Mouse (Mus musculus) forebrain, embryonic 16.5 days (tissue): ENCODE data around the gene Tango2. TPM values are rescaled to one million over a fixed set of nuclear protein-coding genes. Genes with fewer than 3 reads are reported as not detected.
A peak's percentile ranks its signal among the peaks of the same experiment; 100 is the strongest.

Source experiments
- ATAC-seq: fragments of 200-750 bp; cut with Nextera tagmentation; 2 replicates; pipeline ENCODE4 v1.8.0; 2017; ENCODE audit warnings: mild to moderate bottlenecking, moderate library complexity
- H3K27ac ChIP-seq: fragments of 300-500 bp; sonication (generic); 2 replicates; pipeline ENCODE4 v1.5.1; 2014; ENCODE audit warnings: low read length, control low read depth
- H3K27me3 ChIP-seq: fragments of 300-500 bp; sonication (generic); replicated peaks from 2 replicates; pipeline ENCODE4 v1.6.1; 2014; ENCODE audit warnings: low read length; ENCODE audit not compliant: control insufficient read depth, insufficient read depth
- H3K36me3 ChIP-seq: fragments of 300-500 bp; sonication (generic); 2 replicates; pipeline ENCODE4 v1.6.1; 2014; ENCODE audit not compliant: control insufficient read depth, insufficient read depth
- H3K4me1 ChIP-seq: fragments of 300-500 bp; sonication (generic); replicated peaks from 2 replicates; pipeline ENCODE4 v1.6.1; 2014; ENCODE audit warnings: low read length; ENCODE audit not compliant: control insufficient read depth, insufficient read depth
- H3K4me2 ChIP-seq: fragments of 300-500 bp; sonication (generic); 2 replicates; pipeline ENCODE4 v1.6.1; 2014; ENCODE audit warnings: mild to moderate bottlenecking, low read length, control low read depth
- H3K4me3 ChIP-seq: fragments of 300-500 bp; sonication (generic); replicated peaks from 2 replicates; pipeline ENCODE4 v1.5.1; 2014; ENCODE audit warnings: mild to moderate bottlenecking, low read length, control low read depth
- H3K9ac ChIP-seq: fragments of 300-500 bp; sonication (generic); replicated peaks from 2 replicates; pipeline ENCODE4 v1.6.1; 2014; ENCODE audit warnings: low read depth, low read length, control low read depth
- H3K9me3 ChIP-seq: fragments of 300-500 bp; sonication (generic); 2 replicates; pipeline ENCODE4 v1.6.1; 2016; ENCODE audit warnings: low read length; ENCODE audit not compliant: control insufficient read depth
- WGBS: fragments of 180-500 bp; shearing (Covaris S2); extraction: QIAGEN DNeasy Blood & Tissue Kit; methylation state at CpG from one replicate; pipeline ENCODE4 v1.1.7; 2014; 5-methylcytosine and 5-hydroxymethylcytosine counted together
- polyA plus RNA-seq: library from polyadenylated mRNA; unstranded; fragments of >200 nt; fragmentation: Nextera tagmentation; extraction: Ambion mirVana; gene quantifications from 2 replicates; pipeline ENCODE4 v1.2.1, GENCODE M21; 2015

Tango2 gene
- 74.9 and 86.8 TPM in 2 replicates for polyA plus RNA-seq

DNA sequence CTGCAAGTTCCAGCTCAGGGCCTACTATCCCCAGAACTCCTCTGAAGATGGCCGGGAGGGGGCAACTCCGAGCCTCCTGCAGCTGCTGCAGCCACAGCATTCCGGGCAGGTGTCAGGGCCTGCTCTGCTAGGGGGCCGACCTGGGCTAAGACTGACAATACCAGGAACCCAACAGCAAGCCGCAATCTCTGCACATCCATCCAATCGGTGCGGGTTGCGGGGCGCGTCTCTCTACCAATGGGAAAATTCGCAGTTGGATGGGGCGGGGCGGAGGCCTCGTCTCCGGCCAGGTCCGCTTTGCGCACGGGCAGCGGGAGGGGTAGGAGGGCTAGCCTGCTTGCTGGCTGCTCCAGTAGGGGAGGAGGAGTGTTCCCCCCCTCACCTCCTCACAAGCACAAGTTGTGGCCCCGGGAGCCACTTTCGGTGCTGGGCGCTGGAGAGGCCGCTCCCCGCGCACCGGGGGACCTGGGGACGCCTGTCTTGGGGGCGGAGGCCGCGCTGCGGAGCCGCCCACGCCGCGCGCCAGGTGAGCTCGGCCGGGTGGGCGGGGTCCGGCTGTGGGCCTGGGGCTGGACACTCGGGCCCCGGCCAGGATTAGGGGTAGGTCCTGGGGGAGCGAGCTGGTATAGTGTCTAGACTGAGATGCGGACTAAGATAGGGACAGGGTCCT is at the start of gene Tango2, which contains the start of gene Arvcf:
Gene Tango2, minus strand, starts transcription at position 173 of the 670 bp plus-strand sequence.
Gene Arvcf, plus strand, starts transcription at position 252 of the 670 bp plus-strand sequence.
- H3K4me1 ChIP-seq = peaks cover 40% of the 10 kb centered on the region

DNA sequence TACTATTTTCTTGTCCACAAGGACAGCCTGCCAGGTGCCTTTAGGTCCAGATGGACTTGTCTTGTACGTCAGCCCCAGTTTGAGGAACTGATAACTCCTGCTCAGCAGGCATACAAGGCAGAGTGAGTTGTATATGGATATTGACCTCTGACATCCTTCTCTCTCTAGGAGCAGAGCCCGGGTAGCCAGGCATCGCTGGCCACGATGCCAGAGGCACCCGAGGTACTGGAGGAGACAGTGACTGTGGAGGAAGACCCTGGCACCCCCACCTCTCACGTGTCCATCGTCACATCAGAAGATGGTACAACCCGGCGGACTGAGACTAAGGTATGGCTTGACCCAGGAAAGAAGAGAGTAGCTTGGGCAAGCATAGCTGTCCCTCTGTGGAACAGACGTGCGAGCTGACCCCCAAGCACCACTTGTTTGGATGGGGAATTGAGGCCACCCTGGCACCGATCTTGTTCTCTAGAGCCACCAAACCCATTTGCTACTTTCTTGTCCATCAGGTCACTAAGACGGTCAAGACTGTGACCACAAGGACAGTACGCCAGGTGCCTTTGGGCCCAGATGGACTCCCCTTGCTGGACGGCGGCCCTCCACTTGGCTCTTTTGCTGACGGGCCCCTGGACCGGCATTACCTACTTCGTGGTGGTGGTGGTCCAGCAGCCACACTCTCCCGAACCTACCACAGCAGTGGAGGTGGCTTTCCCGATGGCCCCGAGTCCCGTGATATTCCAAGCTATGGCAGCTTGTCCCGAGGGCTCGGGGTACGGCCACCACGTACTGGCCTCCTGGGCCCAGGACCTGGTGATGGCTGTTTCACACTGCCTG is 49.1 kb upstream of the Tango2 start:
- H3K9me3 ChIP-seq = no peaks in the 10 kb centered on the region
- H3K4me1 ChIP-seq = peaks cover 63% of the 10 kb centered on the region
- H3K36me3 ChIP-seq = peaks cover 24% of the 10 kb centered on the region

More for the DNA sequence above, at the start of gene Tango2, which contains the start of gene Arvcf:
- Histone ChIP-seq H3K9ac (peak within 1 kb of the TSS; percentile 95), H3K4me3 (peak within 1 kb of the TSS; percentile 99), H3K27ac (peak within 1 kb of the TSS; percentile 61), H3K9me3 (no peaks in the 10 kb centered on the region), H3K36me3 (no peaks in the 10 kb centered on the region), H3K4me2 (peak within 1 kb of the TSS; percentile 65), H3K27me3 (no peaks in the 10 kb centered on the region)
- WGBS = under 1% methylated on average over 37 of the region's 44 CpGs
- peak; percentile 84 for ATAC-seq

DNA sequence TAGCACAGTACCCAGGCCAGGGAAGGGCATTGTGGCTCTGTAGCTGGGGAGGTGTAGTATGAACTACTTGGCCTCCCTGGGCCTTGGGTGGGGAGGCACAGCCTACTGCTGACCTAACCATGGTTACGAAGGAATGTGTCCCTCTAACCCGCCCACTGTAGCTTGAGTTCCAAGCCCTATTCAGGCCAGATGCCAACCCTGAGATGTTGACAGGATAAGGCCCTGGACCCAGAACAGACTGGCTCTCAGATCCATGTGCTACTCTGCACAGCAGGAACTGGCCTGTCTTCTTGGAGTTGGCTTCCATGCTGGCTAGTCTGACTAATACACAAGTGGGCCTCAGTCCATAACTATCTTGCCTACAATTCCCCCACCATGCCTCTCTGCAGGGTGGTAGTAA is 48.3 kb upstream of the Tango2 start:
- WGBS = 24% methylated on average over 2 of the region's 2 CpGs
- H3K36me3 ChIP-seq = peaks cover 20% of the 10 kb centered on the region
- H3K9me3 ChIP-seq = no peaks in the 10 kb centered on the region
- H3K27ac ChIP-seq = peak overlapping the region; percentile 53
- no peak overlapping the region for H3K4me2 ChIP-seq
- no peak overlapping the region for H3K9ac ChIP-seq
- H3K27me3 ChIP-seq = no peaks in the 10 kb centered on the region
- no peak overlapping the region for H3K4me3 ChIP-seq
- no peak for ATAC-seq
- H3K4me1 ChIP-seq = peaks cover 60% of the 10 kb centered on the region

More for the DNA sequence above, 49.1 kb upstream of the Tango2 start:
- H3K27ac ChIP-seq = no peak overlapping the region
- WGBS = 97% methylated on average over 27 of the region's 27 CpGs
- H3K4me3 ChIP-seq = no peak overlapping the region
- ATAC-seq = no peak
- no peak overlapping the region for H3K9ac ChIP-seq
- no peaks in the 10 kb centered on the region for H3K27me3 ChIP-seq
- H3K4me2 ChIP-seq = no peak overlapping the region

GRCm38 (mm10) chr16:18395620-18396036 is 47.7 kb upstream of the Tango2 start:
- H3K9me3 ChIP-seq = no peaks in the 10 kb centered on the region
- no peak for ATAC-seq
- H3K4me2 ChIP-seq = peak overlapping the region; percentile 5; the same call in 1 of the 2 replicates
- H3K36me3 ChIP-seq = peaks cover 20% of the 10 kb centered on the region
- no peaks in the 10 kb centered on the region for H3K27me3 ChIP-seq
- WGBS = 7% methylated on average over 6 of the region's 7 CpGs
- peaks cover 54% of the 10 kb centered on the region for H3K4me1 ChIP-seq
- no peak overlapping the region for H3K4me3 ChIP-seq
- H3K9ac ChIP-seq = no peak overlapping the region
- H3K27ac ChIP-seq = peak overlapping the region; percentile 4; the same call in 1 of the 2 replicates

GRCm38 (mm10) chr16:18394777-18395619 is 47.1 kb upstream of the Tango2 start:
- Histone ChIP-seq H3K9ac (peak overlapping the region; percentile 29; the same call in 1 of the 2 replicates), H3K27ac (peak overlapping the region; percentile 67), H3K9me3 (no peaks in the 10 kb centered on the region), H3K36me3 (peaks cover 20% of the 10 kb centered on the region), H3K4me3 (no peak overlapping the region), H3K27me3 (no peaks in the 10 kb centered on the region), H3K4me1 (peaks cover 48% of the 10 kb centered on the region), H3K4me2 (peak overlapping the region; percentile 33)
- 0 out of 2 replicates have a peak, but pooled peaks have one; percentile 11 for ATAC-seq
- WGBS = 12% methylated on average over 11 of the region's 11 CpGs

GRCm38 (mm10) chr16:18394056-18394455 is 46.2 kb upstream of the Tango2 start:
- 39% methylated on average over 3 of the region's 3 CpGs for WGBS
- Histone ChIP-seq H3K4me1 (peaks cover 46% of the 10 kb centered on the region), H3K27ac (no peak overlapping the region), H3K9me3 (no peaks in the 10 kb centered on the region), H3K4me2 (peak overlapping the region; percentile 94), H3K27me3 (no peaks in the 10 kb centered on the region), H3K4me3 (no peak overlapping the region), H3K36me3 (peaks cover 19% of the 10 kb centered on the region), H3K9ac (no peak overlapping the region)
- ATAC-seq = no peak

GRCm38 (mm10) chr16:18393595-18393994 is 45.7 kb upstream of the Tango2 start:
- Histone ChIP-seq H3K4me2 (peak overlapping the region; percentile 94), H3K4me3 (peak overlapping the region; percentile 66), H3K36me3 (peaks cover 16% of the 10 kb centered on the region), H3K27ac (no peak overlapping the region), H3K27me3 (no peaks in the 10 kb centered on the region), H3K4me1 (peaks cover 49% of the 10 kb centered on the region), H3K9me3 (no peaks in the 10 kb centered on the region), H3K9ac (peak overlapping the region; percentile 84)
- WGBS = 41% methylated on average over 5 of the region's 5 CpGs
- ATAC-seq = no peak

- peak overlapping the region; percentile 71 for H3K27ac ChIP-seq
- peaks cover 57% of the 10 kb centered on the region for H3K4me1 ChIP-seq
- H3K4me2 ChIP-seq = peak overlapping the region; percentile 94
- no peaks in the 10 kb centered on the region for H3K9me3 ChIP-seq
- H3K27me3 ChIP-seq = no peaks in the 10 kb centered on the region
- peak; percentile 74 for ATAC-seq
- H3K36me3 ChIP-seq = peaks cover 8% of the 10 kb centered on the region; the same call in 1 of the 2 replicates
- peak overlapping the region; percentile 84 for H3K9ac ChIP-seq
- under 1% methylated on average over 62 of the region's 63 CpGs for WGBS
- H3K4me3 ChIP-seq = peak overlapping the region; percentile 66
These were observed 44.8 kb upstream of the Tango2 start for GRCm38 (mm10) chr16:18392469-18393426.
